Mouse (Mus musculus) brown adipose tissue, adult 24 weeks (tissue): ENCODE data around the gene Hnrnpa0. TPM values are rescaled to one million over a fixed set of nuclear protein-coding genes. Genes with fewer than 3 reads are reported as not detected.

ENCODE experiments used
- H3K27ac ChIP-seq: fragments of 200-500 bp; replicated peaks from 2 replicates; pipeline ENCODE4 v1.5.1; 2012; ENCODE audit warnings: low read depth, mild to moderate bottlenecking, low read length
- H3K4me1 ChIP-seq: fragments of 200-500 bp; 2 replicates; pipeline ENCODE4 v1.6.1; 2012; ENCODE audit warnings: low read length, mixed read lengths; ENCODE audit not compliant: control insufficient read depth, insufficient read depth, insufficient read length
- H3K4me3 ChIP-seq: fragments of 200-500 bp; 2 replicates; pipeline ENCODE4 v1.5.1; 2012; ENCODE audit warnings: low read depth, mild to moderate bottlenecking, low read length, moderate library complexity; ENCODE audit not compliant: insufficient read depth
- polyA plus RNA-seq: library from polyadenylated mRNA; stranded (reverse); fragments of >200 nt; gene quantifications from 2 replicates; pipeline ENCODE4 v1.2.4, GENCODE M21; 2012; ENCODE audit not compliant: missing spikeins, insufficient read depth, insufficient read length

Gene Hnrnpa0
- polyA plus RNA-seq, 1 experiment: 31.9 TPM

DNA sequence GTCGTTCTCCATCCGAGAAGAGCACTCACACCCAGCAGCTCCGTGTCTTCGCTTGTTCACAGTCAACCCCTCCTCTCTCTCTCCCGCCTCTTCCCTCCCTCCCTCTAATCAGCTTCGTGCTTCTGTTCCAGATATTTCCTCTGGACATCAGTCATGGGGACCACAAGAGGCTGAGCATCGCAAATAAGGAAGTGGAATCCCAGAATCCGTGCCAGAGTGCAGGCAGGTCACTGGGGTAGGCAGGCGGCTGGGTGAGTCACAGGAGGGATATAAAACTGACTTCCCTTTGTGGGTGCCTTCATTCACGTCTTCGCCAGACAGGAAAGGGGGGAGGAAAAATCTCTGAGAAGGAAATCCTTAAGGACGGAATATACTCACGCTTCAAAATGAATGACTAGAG, 13.1 kb downstream of the Hnrnpa0 start:
- 0 out of 2 replicates have a peak overlapping the region, but pooled peaks have one; percentile 8 for H3K4me3 ChIP-seq
- H3K27ac ChIP-seq: no peak overlapping the region
- peaks cover 6% of the 10 kb centered on the region; the same call in 1 of the 2 replicates for H3K4me1 ChIP-seq

DNA sequence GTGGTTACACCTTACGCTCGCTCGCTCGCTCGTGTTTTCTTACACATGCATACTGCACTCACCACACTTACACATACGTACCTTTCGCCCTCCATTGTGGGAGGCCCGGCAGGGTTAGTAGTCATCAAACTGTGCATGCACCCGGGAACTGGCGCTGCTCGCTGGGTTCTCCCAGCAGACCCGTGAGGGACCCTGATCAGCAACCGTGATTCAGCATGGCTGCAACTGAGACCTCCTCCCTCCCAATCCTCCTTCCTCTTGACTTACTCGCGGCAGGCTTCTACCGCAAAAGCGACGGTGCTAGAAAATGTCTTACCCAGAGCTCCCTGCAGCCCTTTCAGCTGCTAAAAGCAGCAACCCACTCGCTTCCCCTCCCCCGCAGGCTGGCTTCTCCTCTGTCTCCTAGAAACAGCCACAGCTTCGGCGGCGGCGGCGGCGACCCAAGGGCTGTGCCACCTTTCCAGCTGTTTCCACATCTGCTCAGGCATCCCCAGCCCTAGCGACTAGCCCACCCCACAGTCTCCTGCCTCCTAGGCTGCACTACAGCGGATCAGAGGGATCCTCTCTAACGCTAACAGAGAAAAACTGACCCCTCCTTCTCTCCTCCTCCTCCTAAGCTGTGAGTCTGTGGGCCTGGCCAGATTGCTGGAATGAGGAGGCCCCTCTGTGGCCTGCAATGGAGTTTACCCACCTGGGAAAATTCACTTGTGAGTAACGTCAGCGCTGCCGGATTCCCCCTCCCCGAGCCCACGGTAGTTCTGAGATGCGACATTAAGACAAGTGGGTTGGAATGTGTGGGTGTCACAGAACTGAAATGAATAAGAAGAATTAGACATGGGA, 15.1 kb downstream of the Hnrnpa0 start, which contains the start of gene Klhl3:
Gene Klhl3, minus strand, starts transcription at position 532 of the 840 bp plus-strand sequence.
- H3K27ac ChIP-seq: no peak within 1 kb of the TSS
- peak within 1 kb of the TSS; percentile 58 for H3K4me3 ChIP-seq
- peaks cover 6% of the 10 kb centered on the region; the same call in 1 of the 2 replicates for H3K4me1 ChIP-seq

DNA sequence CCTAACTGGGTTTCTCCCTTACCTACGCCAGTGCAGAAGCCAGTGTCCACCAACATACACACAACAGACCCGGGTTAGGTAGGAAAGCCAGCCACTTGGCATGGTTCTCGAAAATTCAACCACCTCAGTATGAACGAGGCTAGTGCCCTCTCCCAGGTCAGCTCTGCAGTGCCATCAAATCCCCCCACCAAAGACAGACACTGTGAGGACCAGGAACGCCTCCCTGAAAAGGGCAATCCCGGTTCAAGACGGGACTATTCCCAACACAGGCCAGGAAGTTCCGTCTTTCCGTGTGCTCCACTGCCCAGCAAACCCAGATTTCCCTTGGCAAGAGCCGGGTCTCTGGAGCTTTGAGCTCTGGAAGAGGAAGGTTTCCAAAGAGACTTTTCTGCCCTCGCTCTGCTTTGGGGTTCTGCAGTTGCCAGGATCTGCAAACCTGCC, 15.7 kb downstream of the Hnrnpa0 start:
- no peak overlapping the region for H3K27ac ChIP-seq
- H3K4me1 ChIP-seq: peaks cover 6% of the 10 kb centered on the region; the same call in 1 of the 2 replicates
- H3K4me3 ChIP-seq: peak overlapping the region; percentile 58

DNA sequence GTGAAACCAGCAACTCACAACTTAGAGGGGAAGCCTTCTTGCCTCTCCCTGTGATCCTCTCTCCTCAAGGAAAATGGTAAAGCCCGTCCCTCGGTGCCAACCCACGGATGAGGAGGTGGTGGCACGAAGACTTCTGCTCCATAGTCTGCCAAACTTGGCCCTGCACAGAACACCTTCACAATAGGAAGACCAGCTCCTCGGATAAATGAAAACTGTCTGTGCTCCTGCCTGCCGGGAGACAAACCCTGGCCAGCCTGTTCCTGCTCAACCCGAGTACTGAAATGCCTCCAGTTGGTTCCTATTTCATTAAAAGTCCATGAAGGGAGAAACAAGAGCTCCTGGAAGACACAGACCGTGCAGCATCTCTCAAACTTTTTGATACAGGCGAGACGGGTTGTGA, 16.2 kb downstream of the Hnrnpa0 start:
- Histone ChIP-seq H3K27ac (no peak overlapping the region), H3K4me1 (peaks cover 6% of the 10 kb centered on the region; the same call in 1 of the 2 replicates), H3K4me3 (peak overlapping the region; percentile 58; the same call in 1 of the 2 replicates)

DNA sequence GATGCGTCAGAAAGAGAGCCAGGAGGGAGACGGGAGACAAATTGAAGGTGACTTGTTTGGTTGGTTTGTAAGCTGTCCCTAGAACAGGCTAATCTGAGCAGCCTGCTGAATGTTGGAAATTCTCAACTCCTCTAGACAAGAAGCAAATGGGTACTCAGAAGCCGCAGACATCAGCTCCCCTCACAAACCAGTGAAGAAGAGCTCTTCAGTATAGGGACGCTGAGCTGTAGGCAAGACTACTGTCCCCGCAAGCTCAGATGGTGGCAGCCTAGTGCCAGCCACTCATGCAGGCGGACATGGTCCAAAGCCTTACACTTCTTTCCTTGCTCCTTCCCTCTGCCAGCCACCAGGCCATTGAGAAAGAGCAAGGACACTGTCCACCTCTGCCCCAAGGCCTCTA, 17.1 kb downstream of the Hnrnpa0 start:
- H3K4me1 ChIP-seq: peaks cover 6% of the 10 kb centered on the region; the same call in 1 of the 2 replicates
- no peak overlapping the region for H3K4me3 ChIP-seq
- H3K27ac ChIP-seq: no peak overlapping the region

DNA sequence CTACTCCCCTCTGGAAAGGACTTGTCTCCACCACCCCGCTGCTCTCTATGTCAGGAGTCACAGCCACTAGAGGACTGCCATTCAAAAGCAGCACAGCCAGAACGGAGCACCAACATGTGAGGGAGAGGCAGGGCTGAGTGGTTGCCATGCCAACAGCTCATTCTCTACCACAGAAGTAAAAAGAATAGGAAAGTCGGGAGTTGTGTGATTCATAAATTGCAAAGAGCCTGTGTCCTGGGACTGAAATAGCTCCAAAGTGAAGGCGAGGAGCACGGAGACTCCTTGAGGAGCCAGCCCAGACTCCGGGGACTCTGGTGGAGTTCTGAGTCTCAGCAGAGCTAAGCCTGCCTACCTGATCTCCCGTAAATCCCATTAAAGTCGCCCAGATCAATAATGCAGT, 37.7 kb downstream of the Hnrnpa0 start:
- Histone ChIP-seq H3K4me3 (no peak overlapping the region), H3K27ac (no peak overlapping the region), H3K4me1 (no peaks in the 10 kb centered on the region)

DNA sequence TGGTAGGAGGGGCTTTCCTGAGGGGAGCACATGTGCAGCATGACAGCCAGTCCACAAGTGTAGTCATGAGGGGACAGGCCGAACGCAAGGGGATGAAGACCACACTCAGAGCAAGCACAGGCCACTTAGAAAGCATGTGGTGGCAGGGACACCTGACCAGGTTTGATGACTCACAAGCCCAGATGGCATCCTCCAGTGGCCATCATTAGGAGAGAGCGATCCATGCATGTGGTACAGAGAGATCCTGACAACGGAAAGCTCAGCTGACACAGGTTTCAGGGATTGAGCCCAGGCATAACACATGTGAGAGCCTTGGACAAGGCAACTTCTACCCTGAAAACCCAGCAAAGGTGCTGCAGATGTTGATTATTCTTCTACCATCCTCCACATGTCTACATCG, 44.0 kb downstream of the Hnrnpa0 start:
- no peak overlapping the region for H3K27ac ChIP-seq
- H3K4me1 ChIP-seq: no peaks in the 10 kb centered on the region
- no peak overlapping the region for H3K4me3 ChIP-seq

DNA sequence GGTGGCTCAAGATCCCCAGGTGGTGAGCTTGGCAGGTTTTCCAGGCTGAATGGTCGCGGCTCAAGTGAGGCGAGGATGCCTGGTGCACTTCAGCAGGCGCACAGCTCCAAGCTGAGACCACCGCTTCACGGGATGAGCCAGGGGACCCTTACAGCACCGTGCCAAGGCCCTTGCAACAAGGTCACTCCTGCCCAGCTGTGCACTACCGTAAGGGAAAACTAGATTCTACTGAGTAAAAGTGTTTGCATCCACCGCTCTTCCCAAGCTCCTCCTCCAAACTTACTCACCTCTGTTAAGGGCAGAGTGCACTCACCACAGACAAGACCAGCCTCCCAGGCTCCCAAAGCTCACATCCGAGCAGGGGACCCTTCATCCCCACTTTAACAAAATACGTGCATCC, 44.8 kb downstream of the Hnrnpa0 start:
- no peaks in the 10 kb centered on the region for H3K4me1 ChIP-seq
- H3K4me3 ChIP-seq: no peak overlapping the region
- no peak overlapping the region for H3K27ac ChIP-seq

DNA sequence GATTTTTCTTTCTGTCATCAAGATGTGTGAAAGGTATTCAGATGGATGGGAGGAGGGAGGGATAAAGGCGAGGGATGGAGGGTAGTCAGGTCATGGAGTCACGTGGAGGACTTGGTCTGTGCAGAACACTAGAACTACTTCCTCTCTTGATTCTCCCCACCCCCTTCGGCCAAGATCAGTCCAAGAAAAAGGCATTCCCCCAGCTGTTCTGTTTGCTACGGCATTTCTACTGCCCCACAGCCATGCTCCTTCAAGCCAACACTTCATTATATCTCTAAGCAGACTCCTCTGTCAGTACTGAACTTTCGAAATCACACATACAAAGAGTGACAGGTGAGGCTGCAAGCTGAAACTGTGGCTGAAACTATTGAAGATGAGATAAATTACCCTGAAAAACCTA, 45.3 kb downstream of the Hnrnpa0 start:
- no peak overlapping the region for H3K4me3 ChIP-seq
- no peak overlapping the region for H3K27ac ChIP-seq
- H3K4me1 ChIP-seq: no peaks in the 10 kb centered on the region

DNA sequence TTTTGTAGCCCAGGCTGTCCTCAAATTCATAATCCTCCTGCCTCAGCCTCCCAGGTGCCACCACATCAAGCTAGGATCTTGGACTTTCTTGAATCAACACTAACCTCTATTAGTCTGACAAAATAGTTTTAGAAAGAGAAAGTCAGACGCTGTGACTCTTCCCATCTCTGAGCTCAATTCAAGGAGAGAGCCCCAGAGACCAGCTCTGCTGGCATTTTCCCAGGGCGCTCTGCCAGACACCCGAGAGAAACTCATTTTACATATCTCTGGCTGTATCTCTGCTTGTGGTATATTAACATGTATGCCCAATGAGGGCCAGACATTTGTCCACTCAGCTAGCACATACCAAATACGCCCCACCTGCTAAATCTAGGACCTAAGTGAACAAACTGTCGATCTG, 50.0 kb downstream of the Hnrnpa0 start:
- no peaks in the 10 kb centered on the region for H3K4me1 ChIP-seq
- no peak overlapping the region for H3K27ac ChIP-seq
- H3K4me3 ChIP-seq: no peak overlapping the region

Other genes starting within 250 kb of the Hnrnpa0 start
- gene Spock1, start 220.2 kb downstream of the Hnrnpa0 start, polyA plus RNA-seq: not detected in 2 replicates
- gene Klhl3, start 15.0 kb downstream of the Hnrnpa0 start, polyA plus RNA-seq: 0.20 and 0.46 TPM in 2 replicates
- 35.6 and 46.5 TPM in 2 replicates for gene Idnk, start 29.1 kb upstream of the Hnrnpa0 start, polyA plus RNA-seq
- 92.7 and 94.0 TPM in 2 replicates for gene Ubqln1, start 87.1 kb upstream of the Hnrnpa0 start, polyA plus RNA-seq
- gene Gkap1, start 147.1 kb upstream of the Hnrnpa0 start, polyA plus RNA-seq: 35.4 and 45.5 TPM in 2 replicates
- 0.32 TPM in 1 of 2 replicates, not detected in the other for gene Kif27, start 230.6 kb upstream of the Hnrnpa0 start, polyA plus RNA-seq